Mouse (Mus musculus) cerebellum, postnatal 10 days (tissue): Measurements from ENCODE around the gene Ttyh1.

Experiments
- DNase-seq, 2 experiments: peaks; one replicate each; pipeline ENCODE4 v3.0.0; 2021; ENCODE audit warnings: mixed read lengths in 2 of 2

Gene Ttyh1

DNA sequence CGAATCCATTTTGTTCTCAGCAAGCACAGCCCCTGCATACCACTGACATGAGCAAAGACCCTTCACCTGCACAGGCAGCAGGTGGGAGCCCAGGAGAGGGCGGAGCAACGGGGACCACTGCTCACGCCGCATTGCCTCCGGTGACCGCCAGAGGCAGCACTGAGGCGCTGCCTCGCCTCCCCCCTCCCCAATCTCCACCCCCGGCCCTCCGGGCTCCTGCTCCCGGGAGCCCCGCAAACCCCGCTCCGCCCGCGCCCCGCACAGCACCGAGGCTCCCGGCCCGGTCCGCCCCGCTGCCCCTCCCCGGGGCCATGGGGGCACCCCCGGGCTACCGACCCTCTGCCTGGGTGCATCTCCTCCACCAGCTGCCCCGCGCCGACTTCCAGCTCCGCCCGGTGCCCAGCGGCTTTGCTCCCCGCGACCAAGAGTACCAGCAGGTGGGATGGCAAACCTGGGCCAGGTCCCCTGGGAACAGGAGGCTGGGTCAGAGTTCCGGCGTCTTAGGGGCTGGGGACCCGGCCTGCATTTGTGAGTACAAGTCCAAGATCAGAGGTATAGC lies at the start of gene Ttyh1:
Ttyh1 (plus strand) TSS at position 65 of the 559 bp plus-strand sequence.
- DNase-seq, result peak; percentile 85 to 86

DNA sequence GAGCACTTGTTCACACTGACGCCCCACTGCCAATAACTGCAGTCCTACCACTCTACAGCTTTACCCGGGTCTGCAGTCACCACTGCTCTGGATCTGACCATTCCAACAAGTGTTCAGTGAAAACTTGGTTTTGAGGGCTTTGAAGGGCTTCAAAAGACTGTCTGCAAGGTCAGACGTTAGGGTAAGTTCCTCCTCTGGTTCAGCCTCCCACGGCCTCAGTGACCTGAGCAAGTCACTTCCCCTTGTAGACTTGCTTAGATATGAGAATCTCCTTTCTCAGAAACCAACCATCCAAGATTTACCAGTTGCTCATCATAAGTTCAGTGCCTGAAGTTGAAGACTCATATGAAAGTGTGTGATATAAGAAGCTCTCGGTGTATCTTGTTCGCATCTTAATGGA lies 48.1 kb upstream of the Ttyh1 start:
- DNase-seq, result no peak

DNA sequence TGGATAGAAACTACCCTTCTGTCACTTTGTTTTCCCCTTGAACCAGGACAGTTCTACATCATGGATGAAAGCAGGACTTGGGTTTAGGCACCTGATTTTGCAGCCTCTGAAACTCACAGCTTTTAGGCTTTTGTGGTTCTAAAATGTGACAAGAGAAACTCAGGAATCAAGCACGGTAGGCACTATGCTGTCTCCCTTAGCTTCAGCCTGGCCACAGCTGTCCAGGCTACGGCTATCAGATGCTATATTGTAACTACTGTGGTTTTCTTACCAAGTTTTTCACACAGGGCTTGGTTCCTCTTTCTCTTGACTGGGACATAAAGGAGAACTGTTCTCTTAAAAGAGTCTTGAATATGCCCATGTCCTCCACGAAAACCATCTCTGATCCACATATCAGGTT lies 46.1 kb upstream of the Ttyh1 start:
- no peak for DNase-seq

DNA sequence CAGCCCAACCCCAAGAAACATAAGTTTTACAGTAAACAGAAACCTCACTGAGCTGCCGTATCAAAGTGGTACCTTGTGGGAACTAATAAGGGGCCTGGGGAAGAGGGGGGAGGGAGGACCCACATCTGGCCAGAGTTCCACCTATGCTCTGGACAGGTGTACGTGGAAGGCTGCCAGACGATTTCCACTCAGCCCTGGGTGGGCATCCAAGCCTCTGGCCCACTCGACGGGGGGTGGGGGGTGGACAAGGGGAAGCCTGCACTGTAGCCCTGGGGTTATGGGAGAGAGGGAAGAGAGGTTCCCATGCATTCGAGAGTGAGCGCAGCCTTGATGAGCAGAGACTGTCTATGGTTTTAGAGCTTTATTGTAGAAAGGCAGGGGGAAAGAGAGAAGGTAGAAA lies 39.7 kb upstream of the Ttyh1 start:
- peak in 1 of 2 experiments; percentile 5 for DNase-seq

DNA sequence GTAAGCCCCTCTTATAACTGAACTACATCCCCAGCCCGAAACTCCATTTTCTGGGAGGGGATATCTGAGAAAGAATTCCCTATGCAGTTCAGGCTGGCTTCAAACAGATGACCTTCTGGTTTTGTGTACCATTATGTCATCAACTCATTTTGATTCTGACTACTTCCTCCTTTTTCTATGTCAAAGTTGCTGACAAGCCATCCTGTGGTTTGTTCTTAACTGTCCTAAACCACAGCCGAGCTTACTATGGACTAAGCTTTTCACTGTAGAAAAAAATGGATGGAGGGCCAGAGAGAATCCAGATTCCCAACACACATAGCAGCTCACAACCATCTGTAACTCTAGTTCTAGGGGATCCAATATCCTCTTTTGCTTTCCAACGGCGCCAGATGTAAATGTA lies 38.7 kb upstream of the Ttyh1 start:
- DNase-seq, result no peak

DNA sequence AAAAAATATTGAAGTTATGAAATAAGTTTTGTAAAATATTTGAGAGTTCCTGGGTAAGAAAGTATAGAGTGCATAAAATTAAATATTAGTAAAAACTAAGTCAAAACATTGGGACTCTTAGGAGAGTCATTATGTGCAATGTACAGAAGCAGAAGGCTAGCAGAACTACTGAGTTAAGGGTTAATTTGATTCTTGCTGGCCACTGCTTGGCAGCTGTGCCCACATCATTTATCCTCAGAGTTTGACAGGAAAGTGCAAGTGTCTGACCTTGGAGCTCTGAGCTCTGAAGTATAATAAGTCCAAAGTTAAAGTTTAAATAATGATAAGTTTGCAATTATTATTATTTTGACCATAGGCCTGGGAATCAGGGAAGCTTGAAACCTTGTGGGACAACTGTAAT lies 37.5 kb upstream of the Ttyh1 start:
- DNase-seq, result no peak

DNA sequence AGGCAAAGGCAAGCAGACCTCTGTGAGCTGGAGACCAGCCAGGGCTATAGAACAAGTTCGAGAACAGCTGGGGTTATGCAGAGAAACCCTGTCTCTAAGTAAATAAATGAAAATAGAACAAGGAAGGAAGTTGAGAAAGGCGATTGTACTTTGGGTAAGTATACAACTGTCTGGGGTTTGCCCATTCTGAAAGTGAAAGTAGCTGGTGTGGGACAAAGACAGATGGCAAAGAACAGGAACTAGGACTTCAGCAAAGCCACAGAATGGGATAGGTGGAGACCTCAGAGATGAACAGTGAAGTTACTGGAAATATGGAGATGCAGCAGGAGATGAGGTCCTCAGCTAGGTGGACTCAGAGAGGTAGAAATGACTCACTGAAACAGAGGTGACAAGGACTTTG lies 36.4 kb upstream of the Ttyh1 start:
- DNase-seq, result peak in 1 of 2 experiments; percentile 6

DNA sequence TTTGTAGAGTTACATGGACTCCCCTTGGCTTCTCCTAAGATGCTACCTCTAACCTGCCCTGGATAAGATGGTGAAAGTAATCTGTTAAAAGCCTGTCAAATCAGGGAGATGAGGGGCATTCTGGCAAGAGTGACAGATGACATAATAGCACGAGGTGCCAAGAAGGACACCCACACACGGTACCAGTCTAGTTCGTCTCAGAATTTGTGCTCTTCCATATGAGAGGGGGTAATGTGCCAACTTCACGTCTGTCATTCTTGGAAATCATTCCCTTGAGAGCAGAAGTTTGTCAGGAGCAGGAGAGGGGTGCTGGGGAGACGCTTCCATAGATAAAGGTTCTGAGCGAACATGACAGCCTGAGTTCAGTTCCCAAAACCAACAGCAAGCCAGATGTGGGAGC lies 35.0 kb upstream of the Ttyh1 start:
- DNase-seq, result no peak

DNA sequence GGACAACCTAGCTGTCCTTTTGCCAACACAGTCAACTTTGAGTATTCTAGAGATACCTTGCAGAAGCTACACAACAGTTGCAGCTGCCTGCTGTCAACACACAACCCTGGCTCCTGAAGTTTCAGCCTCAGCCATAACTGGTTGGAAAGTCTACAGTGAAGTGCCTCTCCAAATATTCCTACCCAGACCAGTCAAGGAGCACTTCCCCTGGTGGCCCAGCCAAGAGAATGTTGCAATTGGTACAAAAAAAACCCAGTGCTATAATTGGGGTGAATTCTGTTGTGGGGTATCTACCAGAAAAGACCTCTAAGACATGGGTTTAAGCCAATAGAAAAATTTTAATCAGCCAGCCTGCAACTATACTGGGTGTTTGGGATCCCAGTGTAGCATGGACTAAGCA lies 33.6 kb upstream of the Ttyh1 start:
- no peak for DNase-seq

DNA sequence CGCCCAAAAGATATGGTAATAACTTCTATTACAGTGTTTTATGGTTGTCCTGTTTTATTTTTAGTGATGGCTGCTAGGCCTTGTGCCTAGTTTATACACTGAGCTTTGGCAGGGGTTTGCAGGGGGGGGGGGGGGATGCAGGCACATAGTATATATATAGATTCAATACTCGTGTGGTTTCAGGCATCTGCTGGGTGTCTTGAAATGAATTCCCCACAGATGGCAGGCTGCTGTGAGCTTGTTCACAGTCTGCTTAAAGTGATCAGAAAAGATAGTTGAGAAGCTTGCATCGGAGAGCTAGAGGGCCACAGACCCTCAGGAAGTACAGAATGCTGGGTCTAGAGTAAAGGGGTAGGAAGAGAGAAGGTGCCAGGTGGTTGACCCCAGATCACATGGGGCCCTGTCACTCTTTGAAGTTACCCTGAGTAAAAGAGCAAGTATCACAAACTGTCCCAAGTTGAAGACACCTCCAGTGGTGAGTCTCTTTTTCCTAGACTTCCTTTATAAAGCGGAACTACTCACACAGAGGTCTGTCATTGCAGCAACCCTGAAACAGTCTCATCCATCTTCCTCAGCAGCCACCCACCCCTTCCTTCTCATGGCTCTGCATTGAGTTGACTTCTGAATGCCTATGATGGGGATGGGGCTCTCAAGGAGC lies 31.8 kb upstream of the Ttyh1 start:
- no peak for DNase-seq

DNA sequence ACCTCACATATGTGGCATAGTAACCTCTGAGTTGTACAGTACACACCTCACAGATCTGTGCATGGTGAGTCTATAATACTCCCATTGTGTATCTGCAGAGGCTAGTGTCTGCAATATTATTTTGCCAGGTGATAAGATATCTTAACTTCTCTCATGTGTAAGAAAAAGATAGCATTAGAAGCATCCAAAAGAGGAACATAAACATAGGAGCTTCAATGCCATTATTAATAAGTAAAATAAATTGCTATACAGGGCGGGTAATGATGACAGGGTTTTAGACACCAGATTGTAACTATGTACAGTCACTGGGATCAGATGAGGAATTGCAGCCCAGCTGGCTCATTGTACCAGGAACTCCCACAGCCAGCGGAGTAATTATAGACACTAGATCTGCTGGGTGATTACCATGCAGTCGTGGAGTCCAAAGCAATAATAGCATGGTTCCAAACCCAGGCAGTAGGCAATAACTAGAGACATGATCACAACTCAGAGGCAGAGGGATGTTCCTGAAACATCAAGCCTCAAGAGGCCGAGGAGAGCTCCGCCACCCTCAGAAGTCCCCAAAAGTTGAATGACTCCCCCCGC lies 31.2 kb upstream of the Ttyh1 start:
- no peak for DNase-seq

DNA sequence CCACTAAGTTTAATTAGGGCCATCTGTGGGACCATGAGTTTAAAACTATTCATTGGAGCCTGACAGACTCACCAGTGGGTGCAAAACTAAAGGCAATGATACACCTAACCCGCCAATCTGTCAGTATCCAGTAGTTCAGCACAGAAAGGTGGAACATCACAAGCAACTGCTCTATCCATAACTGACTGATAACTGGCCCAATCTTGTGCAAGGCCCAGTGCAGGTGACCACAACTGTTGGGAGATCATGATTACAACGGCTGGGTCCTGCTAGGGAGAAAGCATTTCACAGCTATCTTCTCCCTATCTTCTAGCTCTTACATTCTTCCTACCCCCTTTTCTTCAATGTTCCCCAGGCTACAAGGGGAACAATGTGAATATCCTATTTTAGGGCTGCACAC lies 30.5 kb upstream of the Ttyh1 start:
- DNase-seq, result no peak

DNA sequence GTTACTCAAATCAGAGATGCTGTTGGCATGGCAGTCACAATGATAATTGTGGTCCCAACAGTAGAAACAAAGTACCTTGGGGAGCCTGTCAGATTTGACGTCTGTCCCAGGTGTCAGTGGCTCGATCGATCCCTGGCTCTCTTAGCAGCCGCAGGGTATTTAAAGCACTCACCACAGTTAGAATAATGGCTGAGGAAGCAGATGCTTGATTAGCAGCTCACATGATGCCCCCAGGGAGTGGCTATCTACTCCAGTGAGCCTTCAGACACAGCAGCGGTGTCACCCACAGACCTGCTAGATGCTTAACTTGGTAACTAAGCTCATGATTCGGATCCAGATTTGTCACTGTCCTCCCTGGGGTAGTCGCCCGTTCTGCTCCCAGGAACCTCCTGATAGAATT lies 28.0 kb upstream of the Ttyh1 start:
- DNase-seq, result no peak

DNA sequence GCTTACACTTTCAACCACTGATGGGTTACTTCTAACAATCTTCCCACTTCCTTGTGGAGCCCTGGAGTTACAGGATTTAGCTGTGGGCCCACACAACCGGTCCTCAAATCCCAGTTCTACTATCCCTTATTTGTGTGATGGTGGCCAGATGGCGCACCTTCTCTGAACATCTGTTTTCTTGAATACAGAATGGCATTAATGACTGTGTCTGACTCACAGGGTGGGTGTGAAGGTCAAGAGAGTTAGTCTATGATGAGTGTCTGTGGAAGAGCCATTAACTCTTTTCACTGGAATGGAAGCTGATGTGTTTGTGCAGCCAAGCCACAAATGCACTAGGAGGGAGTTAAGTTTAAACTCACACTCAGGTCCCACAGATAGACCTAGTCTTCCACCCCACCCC lies 20.9 kb upstream of the Ttyh1 start:
- DNase-seq, result no peak

DNA sequence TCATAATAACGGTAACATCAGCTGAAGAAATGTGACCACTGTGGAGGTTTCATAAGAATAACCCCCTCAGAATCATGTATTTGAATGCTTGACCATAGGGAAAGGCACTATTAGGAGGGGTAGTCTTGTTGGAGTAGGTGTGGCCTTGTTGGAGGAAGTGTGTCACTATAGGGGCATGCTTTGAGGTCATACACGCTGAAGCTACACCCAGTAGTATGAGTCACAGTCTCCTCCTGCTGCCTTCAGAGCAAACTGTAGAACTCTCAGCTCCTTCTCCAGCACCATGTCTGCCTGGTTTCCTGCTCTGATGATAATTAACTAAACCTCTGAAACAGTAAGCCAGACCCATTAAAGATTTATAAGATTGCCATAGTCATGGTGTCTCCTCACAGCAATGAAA lies 20.4 kb upstream of the Ttyh1 start:
- no peak for DNase-seq

DNA sequence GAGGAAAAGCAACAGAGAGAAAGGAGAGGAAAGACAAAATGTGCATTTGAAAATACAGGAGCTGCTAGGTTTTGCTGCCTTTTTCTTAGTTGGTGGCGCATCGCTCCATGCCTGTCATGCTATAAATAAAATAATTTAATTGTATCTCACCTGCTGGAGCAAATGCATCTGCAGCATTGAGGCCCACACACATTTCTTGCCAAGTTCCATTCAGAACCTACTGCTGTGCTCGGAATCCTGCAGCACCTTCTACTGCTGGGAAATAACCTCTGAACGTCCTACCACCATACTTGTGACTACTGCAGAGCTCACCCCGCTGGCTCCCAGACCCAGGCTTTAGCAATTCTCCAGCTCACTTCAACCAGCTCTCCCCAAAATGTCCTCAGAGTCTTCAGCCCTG lies 18.1 kb upstream of the Ttyh1 start:
- DNase-seq, result no peak

DNA sequence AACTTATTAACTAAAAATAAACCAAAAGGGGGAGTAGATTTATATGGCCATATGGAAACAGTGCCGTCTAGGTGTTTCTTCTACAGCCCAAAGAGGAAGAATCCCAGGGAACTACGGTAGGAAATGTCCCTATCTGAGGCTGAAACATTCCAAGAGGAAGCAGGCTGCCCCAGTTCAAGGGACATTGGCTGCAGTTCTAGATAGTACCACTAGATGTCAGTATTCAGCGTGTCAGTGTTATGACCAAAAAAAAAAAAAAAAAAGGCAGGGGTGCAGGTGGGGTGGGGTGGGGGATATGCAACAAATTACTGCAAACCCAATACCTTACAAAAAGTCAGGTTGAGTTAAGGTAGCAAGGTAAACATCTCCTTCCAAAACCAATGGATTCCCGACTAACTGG lies 15.8 kb upstream of the Ttyh1 start:
- DNase-seq, result peak; percentile 60 to 83

DNA sequence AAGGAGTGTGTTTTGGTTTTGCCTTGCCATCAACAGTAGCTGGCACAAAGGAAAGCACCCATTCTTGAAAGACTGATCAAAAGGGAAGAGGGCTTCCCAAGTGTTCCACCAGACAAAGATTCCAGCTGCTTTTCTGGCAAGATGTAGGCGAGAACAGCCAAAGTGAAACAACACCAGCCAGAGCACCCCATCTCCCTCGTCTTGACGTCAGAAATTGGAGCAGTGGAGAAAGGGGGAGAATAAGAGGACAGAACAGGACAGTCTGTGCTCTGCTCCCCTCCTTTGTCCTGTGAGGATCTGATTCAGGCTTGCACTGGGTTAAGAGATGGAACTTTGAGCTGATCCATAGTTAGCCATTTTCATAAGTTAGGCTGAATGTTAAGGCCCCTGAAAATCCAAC lies 7.4 kb upstream of the Ttyh1 start:
- DNase-seq, result no peak

DNA sequence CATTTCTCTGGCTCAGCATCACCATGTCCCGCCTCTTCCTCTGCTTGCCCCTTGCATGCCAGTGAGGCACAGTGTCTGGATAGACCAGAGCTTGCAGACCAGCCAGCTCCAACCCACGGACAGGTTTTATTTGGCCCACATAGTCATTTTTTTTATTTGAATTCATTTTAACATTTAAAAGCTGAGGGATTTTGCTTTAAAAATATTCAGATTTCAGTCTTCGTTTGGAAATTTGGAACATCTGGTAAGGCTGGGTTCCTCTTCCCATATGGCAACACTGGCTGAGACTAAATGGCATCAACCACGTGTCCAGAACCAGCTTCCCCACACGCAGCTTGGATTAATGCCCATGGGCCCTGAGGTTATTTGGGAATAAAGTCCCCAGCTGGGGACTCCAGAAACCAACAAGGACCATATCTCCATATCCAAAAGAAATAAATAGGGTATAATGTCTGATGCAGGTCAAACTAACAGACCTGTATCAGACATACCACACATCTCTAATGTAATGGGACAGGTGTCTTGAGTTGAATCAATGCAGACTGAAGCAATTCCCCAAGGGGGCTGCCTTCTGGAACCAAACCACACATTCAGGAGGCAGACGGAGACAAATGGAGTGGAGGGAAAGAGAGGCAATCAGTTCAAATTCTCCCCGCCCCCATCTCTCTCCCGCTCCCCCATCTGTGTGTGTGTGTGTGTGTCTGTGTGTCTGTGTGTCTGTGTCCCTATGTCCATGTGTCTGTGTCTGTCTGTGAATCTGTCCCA lies 2.0 kb upstream of the Ttyh1 start:
- peak; percentile 55 to 59 for DNase-seq

DNA sequence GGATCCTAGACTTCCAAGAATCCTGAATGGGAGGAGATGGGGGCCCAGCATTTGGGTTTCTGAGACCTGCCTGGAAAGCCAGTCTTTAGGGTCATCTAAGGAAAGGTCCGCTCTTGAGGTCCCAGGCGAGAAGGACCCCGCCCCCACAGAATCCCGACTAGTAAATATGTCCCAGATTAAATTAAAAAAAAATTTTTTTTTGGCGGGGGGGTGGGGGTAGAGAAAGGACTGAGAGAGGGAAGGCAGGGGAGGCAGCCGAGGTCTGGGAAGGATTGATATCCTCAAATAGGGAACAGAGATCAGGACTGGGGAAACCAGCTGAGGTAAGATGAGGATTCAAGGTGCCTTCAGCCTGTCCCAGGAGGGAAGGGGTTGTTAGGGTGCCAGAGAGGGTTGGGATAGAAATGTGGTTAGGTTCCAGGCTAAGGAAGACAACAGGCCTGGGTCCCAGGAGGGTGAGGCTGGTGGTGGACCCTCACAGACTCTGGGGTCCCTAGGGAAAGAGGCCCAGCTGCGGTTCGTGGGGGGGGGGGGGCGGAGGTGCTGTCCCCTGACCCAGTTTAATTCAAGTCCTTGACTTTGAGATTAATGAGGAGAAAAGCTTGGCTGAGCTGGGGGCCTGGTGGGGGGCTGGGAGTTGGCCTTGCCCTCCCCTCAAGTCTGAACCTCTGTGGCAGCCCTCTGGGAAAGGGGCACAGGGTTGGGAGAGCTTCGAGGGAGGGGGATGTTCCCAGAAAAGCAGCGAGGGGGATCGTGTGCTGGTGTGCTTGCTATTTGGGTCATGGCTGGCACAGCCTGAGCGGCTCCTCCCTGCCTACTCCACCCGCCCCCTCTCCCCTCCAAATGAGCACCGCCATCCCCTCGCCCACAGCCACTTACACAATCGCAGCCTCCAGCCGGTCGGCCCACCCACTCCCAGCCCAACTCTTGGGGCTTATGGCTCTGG lies 1.0 kb downstream of the Ttyh1 start:
- DNase-seq, result peak; percentile 48 to 55

DNA sequence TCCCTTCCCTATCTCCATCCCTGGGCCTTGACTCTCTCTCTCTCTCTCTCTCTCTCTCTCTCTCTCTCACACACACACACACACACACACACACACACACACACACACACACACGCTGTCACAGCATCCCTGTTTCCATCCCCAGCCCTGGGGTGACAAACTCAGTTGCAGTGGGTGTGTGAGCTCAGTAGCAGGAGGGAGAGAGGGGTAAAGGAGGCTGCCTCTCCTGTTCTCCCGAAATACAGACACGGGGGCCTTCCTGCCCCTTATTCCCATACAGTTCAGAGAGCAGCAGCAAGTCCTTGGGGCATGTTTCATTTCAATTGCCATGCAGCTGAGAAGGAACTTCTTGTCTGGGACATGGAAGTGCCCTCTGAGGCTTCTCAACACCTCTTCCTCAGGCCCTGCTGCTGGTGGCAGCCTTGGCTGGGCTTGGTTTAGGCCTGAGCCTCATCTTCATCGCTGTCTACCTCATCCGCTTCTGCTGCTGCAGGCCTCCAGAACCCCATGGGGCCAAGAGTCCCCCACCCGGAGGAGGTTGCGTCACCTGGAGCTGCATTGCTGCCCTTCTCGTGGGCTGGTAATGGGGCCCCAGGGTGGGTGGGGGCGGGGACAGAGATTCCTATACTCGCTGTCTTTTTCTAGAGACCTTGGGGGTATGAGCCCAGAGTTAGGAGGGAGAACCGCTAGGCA lies 3.0 kb downstream of the Ttyh1 start:
- DNase-seq, result no peak

DNA sequence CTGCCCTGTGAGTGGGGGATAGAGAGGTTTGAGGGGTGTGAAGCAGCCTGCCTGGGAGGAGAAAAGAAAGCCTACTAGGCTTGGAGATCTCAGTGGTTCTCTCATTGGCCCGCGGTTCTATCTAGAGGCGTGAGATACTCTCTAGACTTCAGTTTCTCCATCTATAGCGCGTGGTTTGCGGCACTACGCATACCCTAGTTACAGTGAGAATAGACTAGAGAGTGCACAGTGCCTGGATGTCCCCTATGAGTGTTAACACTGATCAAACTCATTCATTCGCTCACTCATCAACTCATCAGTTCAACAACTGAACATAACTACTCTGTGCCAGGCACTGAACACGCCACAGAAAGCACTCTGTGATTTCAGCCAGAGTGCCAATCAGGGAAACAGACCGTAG lies 3.6 kb downstream of the Ttyh1 start:
- DNase-seq, result no peak
